Mouse (Mus musculus) CH12.LX (cell line): Measurements from ENCODE around the gene Ms4a5. TPM values are rescaled to one million over a fixed set of nuclear protein-coding genes. Genes with fewer than 3 reads are reported as not detected.

ENCODE experiments used
- DNase-seq: peaks from one replicate; pipeline ENCODE4 v3.0.0-alpha.2; 2013; ENCODE audit errors: extremely low read depth
- H3K27ac ChIP-seq: 2 replicates; pipeline ENCODE4 v1.5.1; 2012; ENCODE audit warnings: low read depth, mild to moderate bottlenecking, control low read depth, moderate library complexity; ENCODE audit not compliant: insufficient read depth
- H3K27me3 ChIP-seq: replicated peaks from 2 replicates; pipeline ENCODE3; 2012; ENCODE audit warnings: inconsistent platforms
- H3K36me3 ChIP-seq, 2 experiments: replicated peaks in 1 of 2; 2 replicates each; pipeline versions ENCODE3 to v1.6.1; 2012; ENCODE audit warnings: inconsistent platforms in 1 of 2, low read length in 1 of 2, mild to moderate bottlenecking in 1 of 2, mixed read lengths in 1 of 2, moderate library complexity in 1 of 2; ENCODE audit not compliant: control insufficient read depth in 1 of 2, insufficient read depth in 1 of 2
- H3K4me1 ChIP-seq, 2 experiments: 2 replicates each; pipeline ENCODE4 v1.6.1; 2012; ENCODE audit warnings: inconsistent platforms in 1 of 2, moderate library complexity in 1 of 2; ENCODE audit not compliant: insufficient read depth in 2 of 2, control insufficient read depth in 1 of 2
- H3K4me2 ChIP-seq: 2 replicates; pipeline ENCODE4 v1.6.1; 2012; ENCODE audit warnings: low read depth, mild to moderate bottlenecking, control low read depth; ENCODE audit not compliant: poor library complexity, insufficient read depth, severe bottlenecking
- H3K4me3 ChIP-seq, 3 experiments: fragments of 150-350 bp in 1 of 3; sonication (generic) in 1 of 3; replicated peaks in 1 of 3; 2 replicates each; pipeline versions ENCODE3 to v1.5.1; 2011 to 2012; ENCODE audit warnings: low read depth in 2 of 3, low read length in 2 of 3, mild to moderate bottlenecking in 2 of 3, moderate library complexity in 2 of 3, control low read depth in 1 of 3, improper control_type of control experiment in 1 of 3, inconsistent platforms in 1 of 3, mixed read lengths in 1 of 3; ENCODE audit not compliant: poor library complexity in 1 of 3
- H3K79me2 ChIP-seq: replicated peaks from 2 replicates; pipeline ENCODE4 v1.6.1; 2012; ENCODE audit warnings: mild to moderate bottlenecking, moderate library complexity; ENCODE audit not compliant: control insufficient read depth, poor library complexity, insufficient read depth, severe bottlenecking; ENCODE audit errors: extremely low read depth
- H3K9ac ChIP-seq: 2 replicates; pipeline ENCODE4 v1.6.1; 2012; ENCODE audit warnings: low read depth, mild to moderate bottlenecking, control low read depth, moderate library complexity; ENCODE audit not compliant: insufficient read depth
- H3K9me3 ChIP-seq: replicated peaks from 2 replicates; pipeline ENCODE3; 2012; ENCODE audit warnings: low read length, inconsistent platforms, mixed read lengths
- CHD1 ChIP-seq: IDR thresholded peaks from 2 replicates; pipeline ENCODE4 v1.6.1; 2012; ENCODE audit warnings: low read depth, low read length, improper control_type of control experiment, inconsistent platforms
- CHD2 ChIP-seq: IDR thresholded peaks from 2 replicates; pipeline ENCODE4 v1.6.1; 2011; ENCODE audit warnings: low read length, improper control_type of control experiment
- CTCF ChIP-seq, 2 experiments: IDR thresholded peaks in 1 of 2; conservative IDR thresholded peaks in 1 of 2; 2 replicates each; pipeline ENCODE4 v1.5.1; 2011 to 2012; ENCODE audit warnings: low read depth in 2 of 2, low read length in 2 of 2, improper control_type of control experiment in 1 of 2, inconsistent platforms in 1 of 2, mild to moderate bottlenecking in 1 of 2, moderate library complexity in 1 of 2
- E2F4 ChIP-seq: IDR thresholded peaks from 2 replicates; pipeline ENCODE4 v1.6.1; 2011; ENCODE audit warnings: low read depth, low read length, improper control_type of control experiment; ENCODE audit not compliant: insufficient replicate concordance
- ELF1 ChIP-seq: IDR thresholded peaks from 2 replicates; pipeline ENCODE4 v1.6.1; 2014; ENCODE audit warnings: low read depth, mild to moderate bottlenecking, inconsistent platforms, low read length, improper control_type of control experiment
- EP300 ChIP-seq: IDR thresholded peaks from 2 replicates; pipeline ENCODE4 v1.6.1; 2011; ENCODE audit warnings: low read length, improper control_type of control experiment
- ETS1 ChIP-seq: conservative IDR thresholded peaks from 2 replicates; pipeline ENCODE4 v1.6.1; 2012; ENCODE audit warnings: low read depth, mild to moderate bottlenecking, inconsistent platforms, low read length, improper control_type of control experiment, moderate library complexity
- HCFC1 ChIP-seq: IDR thresholded peaks from 2 replicates; pipeline ENCODE4 v1.6.1; 2012; ENCODE audit warnings: low read depth, mild to moderate bottlenecking, inconsistent platforms, low read length, improper control_type of control experiment
- IRF4 ChIP-seq: IDR thresholded peaks from 2 replicates; pipeline ENCODE4 v1.6.1; 2014; ENCODE audit warnings: low read depth, mild to moderate bottlenecking, inconsistent platforms, low read length, improper control_type of control experiment
- JUN ChIP-seq: IDR thresholded peaks from 2 replicates; pipeline ENCODE4 v1.6.1; 2011; ENCODE audit warnings: low read depth, mild to moderate bottlenecking, low read length, improper control_type of control experiment, moderate library complexity; ENCODE audit not compliant: insufficient read depth
- JUND ChIP-seq: conservative IDR thresholded peaks from 2 replicates; pipeline ENCODE4 v1.6.1; 2011; ENCODE audit warnings: low read depth, low read length, improper control_type of control experiment
- KAT2A ChIP-seq: IDR thresholded peaks from 2 replicates; pipeline ENCODE4 v1.6.1; 2012; ENCODE audit warnings: low read length, improper control_type of control experiment, inconsistent platforms; ENCODE audit not compliant: insufficient replicate concordance
- MAFK ChIP-seq: IDR thresholded peaks from 2 replicates; pipeline ENCODE4 v1.6.1; 2011; ENCODE audit warnings: low read length, improper control_type of control experiment; ENCODE audit not compliant: insufficient replicate concordance
- MAX ChIP-seq: IDR thresholded peaks from 2 replicates; pipeline ENCODE4 v1.6.1; 2011; ENCODE audit warnings: low read length, improper control_type of control experiment
- MAZ ChIP-seq: IDR thresholded peaks from 2 replicates; pipeline ENCODE4 v1.6.1; 2012; ENCODE audit warnings: low read depth, mild to moderate bottlenecking, inconsistent platforms, low read length, improper control_type of control experiment, moderate library complexity
- MEF2A ChIP-seq: IDR thresholded peaks from 2 replicates; pipeline ENCODE4 v1.6.1; 2014; ENCODE audit warnings: low read depth, mild to moderate bottlenecking, inconsistent platforms, low read length, improper control_type of control experiment, borderline replicate concordance
- MXI1 ChIP-seq: IDR thresholded peaks from 2 replicates; pipeline ENCODE4 v1.6.1; 2011; ENCODE audit warnings: mild to moderate bottlenecking, low read depth, low read length, improper control_type of control experiment
- MYC ChIP-seq: IDR thresholded peaks from 2 replicates; pipeline ENCODE4 v1.6.1; 2011; ENCODE audit warnings: low read depth, mild to moderate bottlenecking, improper control_type of control experiment, low read length
- NELFE ChIP-seq: IDR thresholded peaks from 2 replicates; pipeline ENCODE4 v1.6.1; 2011; ENCODE audit warnings: low read depth, low read length, improper control_type of control experiment
- NRF1 ChIP-seq: IDR thresholded peaks from 2 replicates; pipeline ENCODE4 v1.6.1; 2014; ENCODE audit warnings: low read depth, mild to moderate bottlenecking, inconsistent platforms, low read length, improper control_type of control experiment, moderate library complexity
- POLR2A ChIP-seq: IDR thresholded peaks from 2 replicates; pipeline ENCODE4 v1.6.1; 2011; ENCODE audit warnings: low read depth, mild to moderate bottlenecking, improper control_type of control experiment, low read length
- POLR2AphosphoS2 ChIP-seq: IDR thresholded peaks from 2 replicates; pipeline ENCODE4 v1.6.1; 2011; ENCODE audit warnings: low read depth, low read length, improper control_type of control experiment
- RAD21 ChIP-seq: IDR thresholded peaks from 2 replicates; pipeline ENCODE4 v1.6.1; 2011; ENCODE audit warnings: low read depth, mild to moderate bottlenecking, low read length, improper control_type of control experiment, moderate library complexity
- RCOR1 ChIP-seq: conservative IDR thresholded peaks from 2 replicates; pipeline ENCODE4 v1.6.1; 2012; ENCODE audit warnings: low read depth, mild to moderate bottlenecking, inconsistent platforms, low read length, improper control_type of control experiment
- SIN3A ChIP-seq: IDR thresholded peaks from 2 replicates; pipeline ENCODE4 v1.6.1; 2012; ENCODE audit warnings: low read length, improper control_type of control experiment, inconsistent platforms
- SMC3 ChIP-seq: IDR thresholded peaks from 2 replicates; pipeline ENCODE4 v1.6.1; 2011; ENCODE audit warnings: low read depth, low read length, improper control_type of control experiment
- TBP ChIP-seq: conservative IDR thresholded peaks from 2 replicates; pipeline ENCODE4 v1.6.1; 2011; ENCODE audit warnings: low read depth, low read length, improper control_type of control experiment
- TCF12 ChIP-seq: IDR thresholded peaks from 2 replicates; pipeline ENCODE4 v1.6.1; 2014; ENCODE audit warnings: low read depth, mild to moderate bottlenecking, inconsistent platforms, low read length, improper control_type of control experiment
- UBTF ChIP-seq: IDR thresholded peaks from 2 replicates; pipeline ENCODE4 v1.6.1; 2012; ENCODE audit warnings: low read depth, mild to moderate bottlenecking, inconsistent platforms, low read length, improper control_type of control experiment, moderate library complexity
- USF1 ChIP-seq: IDR thresholded peaks from 2 replicates; pipeline ENCODE4 v1.6.1; 2014; ENCODE audit warnings: low read depth, mild to moderate bottlenecking, inconsistent platforms, low read length, improper control_type of control experiment
- USF2 ChIP-seq: conservative IDR thresholded peaks from 2 replicates; pipeline ENCODE4 v1.6.1; 2011; ENCODE audit warnings: low read depth, low read length, improper control_type of control experiment
- ZC3H11A ChIP-seq: IDR thresholded peaks from 2 replicates; pipeline ENCODE4 v1.6.1; 2012; ENCODE audit warnings: low read depth, mild to moderate bottlenecking, inconsistent platforms, low read length, improper control_type of control experiment
- ZKSCAN1 ChIP-seq: IDR thresholded peaks from 2 replicates; pipeline ENCODE4 v1.6.1; 2012; ENCODE audit warnings: low read depth, inconsistent platforms, low read length, improper control_type of control experiment, borderline replicate concordance
- ZMIZ1 ChIP-seq: IDR thresholded peaks from 2 replicates; pipeline ENCODE4 v1.6.1; 2012; ENCODE audit warnings: low read depth, mild to moderate bottlenecking, inconsistent platforms, low read length, improper control_type of control experiment
- ZNF384 ChIP-seq: IDR thresholded peaks from 2 replicates; pipeline ENCODE4 v1.6.1; 2012; ENCODE audit warnings: low read depth, low read length, improper control_type of control experiment, inconsistent platforms
- dilution Hi-C: fragments of 300-500 bp; cut with MboI; formaldehyde crosslinking; loops from 2 replicates; pipeline ENCODE4 v1.14.3; 2020; ENCODE audit warnings: low sequenced_read_pairs; ENCODE audit not compliant: extremely low pct_unique_long_range_greater_than_20kb, extremely low pct_ligation_motif_present
- in situ Hi-C: fragments of 300-500 bp; cut with MboI; formaldehyde crosslinking; loops from 3 replicates; pipeline ENCODE4 v1.14.3; 2019; ENCODE audit warnings: low sequenced_read_pairs, low pct_ligation_motif_present, low pct_unique_long_range_greater_than_20kb, mixed read lengths
- polyA plus RNA-seq: library from polyadenylated mRNA; unstranded; fragments of >175 nt; gene quantifications from 2 replicates; pipeline ENCODE4 v1.2.1, GENCODE M21; 2012; ENCODE audit warnings: low read depth; ENCODE audit not compliant: insufficient read length
- total RNA-seq, 2 experiments: library from RNA; depleted of rRNA; stranded (reverse); fragments of 300-350 nt in 1 of 2; fragments of >200 nt in 1 of 2; gene quantifications; 2 replicates each; pipeline ENCODE4 v1.2.3; 2012 to 2014

Ms4a5 gene
- total and polyA plus RNA-seq, 3 experiments = not detected

DNA sequence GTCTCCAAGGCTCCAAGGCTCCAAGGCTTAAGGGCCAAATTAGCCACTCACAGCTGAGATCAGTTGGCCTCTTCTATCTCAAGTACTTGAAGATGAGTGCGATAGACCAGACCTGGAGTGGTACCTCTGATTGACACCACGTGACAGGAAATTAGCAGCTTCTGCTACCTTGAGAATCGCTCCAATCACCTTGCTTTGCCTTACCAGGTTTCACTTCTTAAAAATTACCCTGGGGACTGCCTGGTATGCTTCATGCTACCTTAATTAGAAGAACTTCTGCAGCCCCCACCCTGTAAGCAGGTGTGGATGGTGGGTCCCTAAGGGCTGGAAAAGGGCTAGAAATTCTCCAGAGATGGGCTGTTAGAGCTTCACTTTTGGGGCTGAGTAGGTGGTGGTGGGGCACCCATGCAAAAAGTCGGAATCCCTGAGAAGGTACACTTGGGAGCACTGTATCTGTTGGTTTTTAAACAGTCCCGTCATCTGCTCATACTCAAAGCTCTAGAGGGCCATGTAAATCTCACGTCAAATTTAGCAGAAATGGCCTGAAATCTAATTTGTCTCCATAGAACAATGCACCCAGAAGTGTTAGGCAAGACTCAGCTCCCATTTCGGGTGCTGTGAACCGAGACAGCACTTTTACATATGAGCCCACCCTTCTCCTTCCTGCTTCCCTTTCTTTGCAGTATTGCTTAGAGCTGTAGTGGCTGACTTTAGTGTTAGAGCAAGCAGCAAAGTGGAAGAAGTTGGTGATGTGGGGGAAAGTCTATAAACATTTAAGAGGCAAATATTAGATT, 17.4 kb downstream of the Ms4a5 start, which contains the start of gene Ms4a1 (continued):
- TF ChIP-seq IRF4 (peak; percentile 92), POLR2A (peak; percentile 82), USF2 (peak; percentile 96), ZKSCAN1 (no peak), RAD21 (no peak; the same call in 1 of the 2 replicates), ZC3H11A (no peak)

DNA sequence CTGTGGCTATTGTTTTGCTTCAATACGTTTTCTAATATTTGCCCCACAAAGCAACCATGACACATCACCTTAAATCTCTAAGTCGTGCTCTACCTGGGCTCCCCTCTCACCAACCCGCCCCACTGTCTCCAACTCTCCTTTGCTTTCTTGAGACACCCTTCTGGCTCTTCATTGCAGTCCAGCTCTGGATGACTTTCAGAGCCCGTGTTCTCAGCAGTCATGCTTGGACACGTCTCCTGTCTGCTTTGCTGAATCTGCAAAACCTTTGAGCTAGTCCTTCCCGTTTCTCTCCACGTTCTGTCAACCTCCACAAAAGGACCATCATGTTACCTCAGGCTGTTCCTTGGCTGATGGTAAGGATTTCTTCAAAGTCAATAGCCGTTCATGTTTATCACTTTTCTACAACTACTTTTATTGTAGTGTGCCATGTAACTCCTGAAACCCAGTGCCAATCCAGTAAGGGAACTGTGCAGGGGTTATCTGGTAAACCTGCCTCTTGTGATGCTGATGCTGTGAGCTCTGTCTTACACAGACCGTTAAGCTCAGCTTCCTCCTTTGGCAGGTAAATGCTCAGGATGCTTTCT, 19.0 kb downstream of the Ms4a5 start:
- in situ Hi-C loops (no loop called here), dilution Hi-C loops (no loop called here)
- no peak for DNase-seq
- H3K9ac ChIP-seq = peak overlapping the region; percentile 71; the same call in 1 of the 2 replicates
- H3K4me3 ChIP-seq = peak overlapping the region; percentile 54 to 74 (median 70)
- no peaks in the 10 kb centered on the region for H3K27me3 ChIP-seq
- peak overlapping the region; percentile 66 for H3K27ac ChIP-seq
- H3K4me2 ChIP-seq = peak overlapping the region; percentile 76
- H3K4me1 ChIP-seq = peaks cover 7 to 41% of the 10 kb centered on the region in 2 experiments; a peak in 3 of 4 replicates
- H3K79me2 ChIP-seq = peaks cover 28% of the 10 kb centered on the region
- H3K9me3 ChIP-seq = no peaks in the 10 kb centered on the region
- H3K36me3 ChIP-seq = peaks cover 2 to 21% of the 10 kb centered on the region in 2 experiments
- TF ChIP-seq JUN = no peak
- TF ChIP-seq TBP = no peak
- no peak for TF ChIP-seq ZKSCAN1
- TF ChIP-seq MAFK = peak; percentile 83
- TF ChIP-seq CHD1 = 0 out of 2 replicates have a peak, but pooled peaks have one; percentile 6
- TF ChIP-seq SMC3 = no peak
- no peak for TF ChIP-seq USF2
- no peak for TF ChIP-seq MAX
- no peak for TF ChIP-seq NELFE
- TF ChIP-seq KAT2A = no peak
- 0 out of 2 replicates have a peak, but pooled peaks have one; percentile 22 for TF ChIP-seq SIN3A
- no peak for TF ChIP-seq E2F4
- no peak for TF ChIP-seq CHD2
- no peak for TF ChIP-seq ZC3H11A
- no peak; the same call in 1 of the 2 replicates for TF ChIP-seq ZNF384
- no peak for TF ChIP-seq HCFC1
- TF ChIP-seq RAD21 = no peak
- TF ChIP-seq ZMIZ1 = no peak
- TF ChIP-seq ETS1 = no peak
- TF ChIP-seq EP300 = no peak
- TF ChIP-seq ELF1 = no peak
- no peak for TF ChIP-seq MEF2A
- TF ChIP-seq JUND = no peak
- no peak for TF ChIP-seq UBTF
- no peak for TF ChIP-seq IRF4
- no peak for TF ChIP-seq CTCF (conservative IDR thresholded peaks at IDR 0.05 in 1 of 2, IDR thresholded peaks at IDR 0.05 in 1 of 2; ENCODE audit: low read depth in 2 of 2, low read length in 2 of 2)
- TF ChIP-seq POLR2AphosphoS2 = no peak
- no peak for TF ChIP-seq MYC
- no peak for TF ChIP-seq NRF1
- no peak; the same call in none of the 2 replicates for TF ChIP-seq MXI1
- TF ChIP-seq MAZ = no peak
- TF ChIP-seq USF1 = no peak
- TF ChIP-seq TCF12 = 0 out of 2 replicates have a peak, but pooled peaks have one; percentile 12
- no peak for TF ChIP-seq RCOR1
